Mouse (Mus musculus): ENCODE data around the gene Pom121l2. TPM values are rescaled to one million over a fixed set of nuclear protein-coding genes. Genes with fewer than 3 reads are reported as not detected.
A peak's percentile ranks its signal among the peaks of the same experiment; 100 is the strongest.

Pom121l2 gene
- polyA plus RNA-seq, 1 experiment from 2014 or later = not detected

DNA sequence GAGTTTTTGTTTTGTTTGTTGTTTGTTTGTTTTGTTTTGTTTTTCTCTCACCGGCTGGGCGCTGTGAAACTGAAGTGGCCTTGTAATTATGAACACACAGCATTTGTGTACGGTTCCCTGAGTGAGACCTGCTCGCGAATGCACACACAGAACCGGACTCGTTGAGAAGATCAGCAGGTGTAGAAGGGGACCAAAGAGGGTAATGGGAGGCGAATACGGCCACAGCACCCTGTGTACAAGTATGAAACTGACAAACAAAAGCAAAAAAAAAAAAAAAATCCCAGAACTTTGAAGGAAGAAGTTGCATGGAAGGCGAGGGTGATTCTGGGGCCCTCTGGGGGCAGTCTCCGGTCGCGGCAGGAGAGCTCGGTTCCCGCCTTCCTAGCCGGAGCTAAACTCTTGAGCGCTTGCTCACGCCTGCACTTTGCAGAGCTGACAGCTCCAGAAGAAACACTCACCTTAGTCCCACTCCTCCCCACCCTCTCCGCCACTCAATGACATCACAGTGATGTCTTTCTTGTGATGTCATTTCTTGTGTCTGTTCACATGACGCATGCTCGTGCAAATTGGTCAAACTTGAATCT lies 14.4 kb downstream of the Pom121l2 start:
- 1% methylated on average over 21 of the region's 21 CpGs for WGBS
- Histone ChIP-seq H3K27ac (replicated peaks) (no peak overlapping the region), H3K9ac (replicated peaks) (no peak overlapping the region), H3K27me3 (peaks cover 72% of the 10 kb centered on the region), H3K36me3 (no peaks in the 10 kb centered on the region), H3K4me2 (replicated peaks) (peak overlapping the region; percentile 54), H3K4me1 (peaks cover 19% of the 10 kb centered on the region; the same call in 1 of the 2 replicates), H3K9me3 (no peaks in the 10 kb centered on the region), H3K4me3 (peak overlapping the region; percentile 38)
- no peak for ATAC-seq (ENCODE audit: low FRiP score, low read depth)

DNA sequence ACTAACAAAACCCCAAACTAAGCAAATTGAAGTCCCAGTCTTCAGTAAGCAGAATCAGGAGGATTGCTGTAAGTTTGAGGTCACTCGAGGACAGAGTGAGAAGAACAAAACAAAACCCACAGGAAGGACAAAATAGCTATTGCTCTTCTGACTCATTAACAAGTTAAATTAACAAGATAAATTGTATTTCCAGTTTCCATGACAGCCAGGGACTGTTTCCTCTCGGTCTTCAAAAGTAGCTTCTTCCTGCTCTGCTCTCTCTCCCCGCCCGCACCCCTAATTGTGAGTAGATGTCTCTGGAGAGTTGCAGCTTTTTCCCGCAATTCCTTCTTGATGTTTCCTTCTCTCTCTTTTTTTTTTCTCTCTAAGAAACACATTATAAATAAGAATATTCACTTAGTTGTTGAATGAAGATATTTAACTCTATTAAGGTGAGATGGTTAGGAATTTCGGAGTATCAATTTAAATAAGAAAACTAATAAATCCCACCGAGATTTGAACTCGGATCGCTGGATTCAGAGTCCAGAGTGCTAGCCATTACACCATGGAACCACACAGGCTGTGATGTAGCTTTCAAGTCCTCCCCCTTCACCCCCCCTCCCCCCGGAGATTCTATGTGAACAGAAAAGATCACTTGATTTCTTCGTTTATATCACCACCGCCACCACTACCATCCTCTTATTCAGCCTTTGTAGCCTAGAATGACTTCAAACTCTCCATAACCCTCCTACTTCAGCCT lies 15.3 kb downstream of the Pom121l2 start:
- Histone ChIP-seq H3K9ac (replicated peaks) (no peak overlapping the region), H3K27ac (replicated peaks) (no peak overlapping the region), H3K4me1 (peaks cover 19% of the 10 kb centered on the region; the same call in 1 of the 2 replicates), H3K4me2 (replicated peaks) (peak overlapping the region; percentile 54), H3K9me3 (no peaks in the 10 kb centered on the region), H3K36me3 (no peaks in the 10 kb centered on the region), H3K27me3 (peaks cover 75% of the 10 kb centered on the region), H3K4me3 (peak overlapping the region; percentile 38)
- no peak for ATAC-seq (ENCODE audit: low FRiP score, low read depth)
- 2% methylated on average over 12 of the region's 12 CpGs for WGBS

DNA sequence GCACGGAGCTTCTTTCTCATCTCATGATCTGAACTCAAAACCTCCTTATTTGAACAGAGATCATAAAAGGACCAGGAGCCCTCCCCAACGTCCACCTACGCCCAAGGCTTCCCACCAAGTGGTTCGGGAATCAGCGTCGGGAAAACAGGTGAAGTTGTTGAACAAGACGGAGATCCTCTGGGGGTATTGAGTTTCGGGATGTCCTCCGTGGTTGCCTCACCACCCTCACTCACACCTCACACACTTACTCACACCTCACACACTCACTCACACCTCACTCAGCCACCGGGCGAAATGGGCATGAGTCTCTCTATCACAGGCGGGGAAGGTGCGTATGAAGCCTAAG lies 15.8 kb downstream of the Pom121l2 start:
- WGBS = under 1% methylated on average over 13 of the region's 13 CpGs
- peak overlapping the region; percentile 54 for H3K4me2 ChIP-seq (replicated peaks)
- peak overlapping the region; percentile 26 for H3K4me3 ChIP-seq
- H3K9me3 ChIP-seq = no peaks in the 10 kb centered on the region
- peaks cover 19% of the 10 kb centered on the region; the same call in 1 of the 2 replicates for H3K4me1 ChIP-seq
- peaks cover 78% of the 10 kb centered on the region for H3K27me3 ChIP-seq
- no peak overlapping the region for H3K9ac ChIP-seq (replicated peaks)
- no peaks in the 10 kb centered on the region for H3K36me3 ChIP-seq
- ATAC-seq (ENCODE audit: low FRiP score, low read depth) = no peak
- no peak overlapping the region for H3K27ac ChIP-seq (replicated peaks)

DNA sequence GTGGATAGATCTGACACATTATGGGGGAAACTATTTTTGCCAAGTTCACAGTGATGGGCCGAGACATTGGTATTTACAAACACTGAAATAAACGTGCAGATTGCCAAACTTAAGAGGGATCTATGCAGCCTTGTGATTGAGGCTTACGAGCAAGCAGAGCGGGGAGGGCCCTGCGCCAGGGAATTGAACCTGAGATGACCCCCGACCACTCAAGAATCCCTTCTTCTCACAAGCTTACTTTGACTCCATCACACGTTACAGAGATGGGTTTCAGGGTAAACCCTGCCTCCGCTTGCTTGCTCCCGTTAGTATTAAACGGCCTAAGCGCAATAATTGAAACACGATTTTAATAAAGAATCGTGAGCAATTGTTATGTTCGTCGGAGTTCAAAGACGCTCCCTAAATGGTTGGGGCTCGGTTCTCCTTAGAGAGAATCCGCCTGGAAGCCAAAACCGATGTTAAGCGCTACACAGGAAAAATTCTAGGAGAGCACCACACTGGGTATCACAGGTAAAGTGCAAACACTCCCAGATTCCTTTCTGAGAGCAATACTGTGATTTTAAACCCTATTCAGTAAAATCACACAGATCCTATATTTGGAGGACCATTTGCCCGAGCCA lies 16.3 kb downstream of the Pom121l2 start:
- H3K36me3 ChIP-seq = no peaks in the 10 kb centered on the region
- ATAC-seq (ENCODE audit: low FRiP score, low read depth) = no peak
- H3K4me2 ChIP-seq (replicated peaks) = peak overlapping the region; percentile 54
- H3K4me1 ChIP-seq = peaks cover 19% of the 10 kb centered on the region; the same call in 1 of the 2 replicates
- WGBS = 1% methylated on average over 21 of the region's 21 CpGs
- H3K27me3 ChIP-seq = peaks cover 83% of the 10 kb centered on the region
- H3K4me3 ChIP-seq = peak overlapping the region; percentile 26
- no peaks in the 10 kb centered on the region for H3K9me3 ChIP-seq
- H3K9ac ChIP-seq (replicated peaks) = no peak overlapping the region
- H3K27ac ChIP-seq (replicated peaks) = no peak overlapping the region

DNA sequence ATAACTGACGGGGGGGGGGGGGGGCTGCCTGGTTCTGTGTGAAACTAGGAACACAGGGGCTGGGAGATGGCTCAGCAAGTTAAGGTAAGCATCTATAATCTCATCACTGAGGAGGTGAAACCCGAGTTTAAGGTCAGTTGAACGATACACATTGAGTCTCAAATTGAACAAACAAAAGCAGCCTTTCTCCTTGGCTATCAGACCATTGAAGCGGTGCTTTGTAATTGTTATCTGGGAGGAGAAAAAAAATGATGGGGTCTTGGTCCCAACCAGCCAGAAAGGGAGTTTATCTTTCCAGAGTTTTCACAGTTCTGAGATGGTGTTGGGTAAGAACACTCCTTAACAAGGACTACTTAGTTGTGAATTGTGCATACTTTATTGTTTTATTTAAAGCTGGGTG lies 16.8 kb downstream of the Pom121l2 start:
- H3K4me3 ChIP-seq = no peak overlapping the region
- H3K27me3 ChIP-seq = peaks cover 86% of the 10 kb centered on the region
- H3K9me3 ChIP-seq = no peaks in the 10 kb centered on the region
- H3K4me1 ChIP-seq = peaks cover 19% of the 10 kb centered on the region; the same call in 1 of the 2 replicates
- H3K27ac ChIP-seq (replicated peaks) = no peak overlapping the region
- WGBS = 5% methylated on average over 4 of the region's 4 CpGs
- no peak for ATAC-seq (ENCODE audit: low FRiP score, low read depth)
- no peak overlapping the region for H3K9ac ChIP-seq (replicated peaks)
- H3K36me3 ChIP-seq = no peaks in the 10 kb centered on the region
- peak overlapping the region; percentile 54; the same call in 1 of the 2 replicates for H3K4me2 ChIP-seq (replicated peaks)

DNA sequence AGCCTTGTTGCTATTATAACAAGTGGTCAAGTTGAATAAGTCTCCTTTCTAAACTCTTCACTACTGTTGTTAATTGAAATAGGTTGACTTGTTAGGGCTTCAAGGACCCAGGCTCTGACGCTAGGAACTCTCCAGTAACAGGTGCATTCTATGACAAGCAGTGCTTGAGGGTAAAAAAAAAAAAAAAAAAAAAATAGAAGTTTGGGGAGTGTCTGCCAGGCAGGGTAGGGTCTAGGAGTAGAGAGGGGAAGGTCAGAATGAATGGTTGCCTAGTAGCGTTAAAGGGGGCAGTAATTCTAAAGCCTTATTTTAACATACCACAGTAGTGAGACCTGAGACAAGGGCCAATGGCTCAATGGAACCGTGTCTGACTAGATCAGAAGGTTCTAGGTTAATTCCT lies 17.4 kb downstream of the Pom121l2 start:
- WGBS = 18% methylated on average over 3 of the region's 3 CpGs
- no peaks in the 10 kb centered on the region for H3K9me3 ChIP-seq
- peaks cover 88% of the 10 kb centered on the region for H3K27me3 ChIP-seq
- no peak overlapping the region for H3K4me2 ChIP-seq (replicated peaks)
- H3K4me1 ChIP-seq = peaks cover 19% of the 10 kb centered on the region; the same call in 1 of the 2 replicates
- no peak overlapping the region for H3K4me3 ChIP-seq
- ATAC-seq (ENCODE audit: low FRiP score, low read depth) = no peak
- no peak overlapping the region for H3K27ac ChIP-seq (replicated peaks)
- H3K36me3 ChIP-seq = no peaks in the 10 kb centered on the region
- no peak overlapping the region for H3K9ac ChIP-seq (replicated peaks)

DNA sequence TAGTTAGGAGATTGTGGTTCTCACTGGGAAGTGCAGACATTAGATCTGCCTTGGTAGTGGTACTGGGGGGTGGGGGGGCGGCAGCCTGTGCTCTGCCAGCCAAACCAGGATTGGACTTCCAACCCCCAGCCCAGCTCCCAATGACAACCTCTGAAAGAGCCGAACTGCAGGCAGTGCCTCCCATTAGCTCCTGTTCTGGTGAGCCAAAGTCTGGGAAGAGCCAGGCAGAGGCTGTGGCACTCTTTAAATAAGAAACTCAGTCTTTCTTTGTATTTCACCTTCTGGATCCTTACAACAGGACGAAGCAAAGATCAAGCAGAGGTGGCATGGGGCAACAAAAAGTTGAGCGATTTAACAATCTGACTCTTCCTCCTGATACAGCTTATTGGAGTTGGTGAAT lies 18.2 kb downstream of the Pom121l2 start:
- no peak for ATAC-seq (ENCODE audit: low FRiP score, low read depth)
- Histone ChIP-seq H3K4me3 (no peak overlapping the region), H3K27me3 (peaks cover 91% of the 10 kb centered on the region), H3K4me2 (replicated peaks) (no peak overlapping the region), H3K27ac (replicated peaks) (no peak overlapping the region), H3K4me1 (peaks cover 19% of the 10 kb centered on the region; the same call in 1 of the 2 replicates), H3K9ac (replicated peaks) (no peak overlapping the region), H3K9me3 (no peaks in the 10 kb centered on the region), H3K36me3 (no peaks in the 10 kb centered on the region)
- 35% methylated on average over 4 of the region's 4 CpGs for WGBS

DNA sequence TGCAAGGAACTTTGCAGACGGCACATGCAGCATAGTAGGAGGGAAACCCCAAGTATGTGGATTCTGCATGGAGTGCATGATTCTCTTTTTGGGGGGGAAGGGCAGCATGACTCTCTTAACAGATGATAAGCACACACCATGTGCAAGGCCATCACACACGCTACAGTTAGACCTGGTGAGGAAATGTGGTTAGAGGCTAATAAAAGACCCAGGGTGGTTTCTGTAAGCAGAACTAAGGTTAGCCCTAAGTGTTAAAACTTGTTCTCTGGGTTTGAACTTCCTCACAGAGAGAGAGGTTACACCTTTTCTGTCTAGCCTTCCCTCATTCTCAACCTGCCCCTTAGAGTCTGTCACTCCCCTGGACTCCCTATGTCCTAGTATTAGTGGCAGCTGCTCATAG lies 20.4 kb downstream of the Pom121l2 start:
- peaks cover 20% of the 10 kb centered on the region for H3K4me1 ChIP-seq
- H3K4me2 ChIP-seq (replicated peaks) = no peak overlapping the region
- no peaks in the 10 kb centered on the region for H3K36me3 ChIP-seq
- no peak overlapping the region for H3K27ac ChIP-seq (replicated peaks)
- no peak overlapping the region for H3K9ac ChIP-seq (replicated peaks)
- no peaks in the 10 kb centered on the region for H3K9me3 ChIP-seq
- 62% methylated on average over 2 of the region's 2 CpGs for WGBS
- ATAC-seq (ENCODE audit: low FRiP score, low read depth) = no peak
- no peak overlapping the region for H3K4me3 ChIP-seq
- peaks cover 98% of the 10 kb centered on the region for H3K27me3 ChIP-seq

DNA sequence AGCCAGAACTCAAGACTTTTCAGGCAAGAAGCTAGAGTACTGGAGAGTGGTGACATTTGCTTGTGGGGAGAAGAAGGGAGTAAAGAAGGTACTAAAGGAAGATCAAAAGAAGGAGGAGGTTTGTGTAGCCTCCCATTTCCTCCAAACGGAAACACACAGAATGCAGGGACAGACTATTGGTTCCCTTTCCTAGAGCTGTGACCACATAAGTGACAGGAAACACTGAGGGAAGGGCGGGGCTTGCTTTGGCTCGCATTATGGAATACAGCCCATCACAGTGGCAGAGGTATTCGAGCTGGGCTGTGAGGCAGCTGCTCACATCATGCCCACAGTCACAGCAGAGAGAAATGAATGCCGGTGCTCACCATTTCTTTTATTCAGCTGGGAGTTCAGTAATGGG lies 20.8 kb downstream of the Pom121l2 start:
- Histone ChIP-seq H3K27ac (replicated peaks) (no peak overlapping the region), H3K27me3 (peaks cover 98% of the 10 kb centered on the region), H3K9me3 (no peaks in the 10 kb centered on the region), H3K4me2 (replicated peaks) (no peak overlapping the region), H3K9ac (replicated peaks) (no peak overlapping the region), H3K4me1 (peaks cover 22% of the 10 kb centered on the region), H3K4me3 (no peak overlapping the region), H3K36me3 (no peaks in the 10 kb centered on the region)
- 41% methylated on average over 5 of the region's 5 CpGs for WGBS
- ATAC-seq (ENCODE audit: low FRiP score, low read depth) = no peak

DNA sequence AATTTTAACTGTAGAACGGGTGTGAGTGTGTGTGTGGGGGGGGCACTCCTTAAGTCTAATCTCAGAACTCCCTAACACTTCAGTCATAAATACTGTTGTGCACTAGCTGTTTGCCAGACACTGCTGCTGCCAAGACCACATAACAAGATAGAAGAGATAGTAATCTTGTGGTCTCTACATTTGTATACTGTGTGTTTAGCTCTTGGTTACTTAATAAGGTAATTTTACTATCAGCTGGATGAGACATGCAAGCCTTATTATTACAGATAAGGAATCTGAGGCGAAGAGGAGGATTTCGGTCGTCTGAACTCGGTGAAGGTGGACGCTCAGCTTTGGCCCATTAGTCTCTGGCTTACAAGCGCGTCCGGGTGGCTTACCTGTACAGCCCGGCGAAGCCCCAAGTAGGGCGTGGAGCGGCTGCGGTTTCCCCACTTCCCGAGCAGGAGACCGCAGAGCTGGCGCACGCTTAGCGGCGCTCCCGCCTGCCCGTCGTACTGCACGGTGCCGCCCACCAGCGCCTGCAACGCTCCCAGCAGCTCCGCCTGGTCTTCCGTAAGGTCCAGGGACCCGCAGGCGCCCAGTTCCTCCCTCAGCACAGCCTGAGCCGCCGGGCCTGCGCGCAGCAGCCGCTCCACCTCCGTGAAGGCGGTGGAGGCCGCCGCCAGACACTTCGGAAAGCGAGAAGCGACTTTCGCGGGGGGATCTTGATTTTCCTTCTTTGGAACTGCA lies 24.8 kb downstream of the Pom121l2 start:
- WGBS = under 1% methylated on average over 45 of the region's 45 CpGs
- H3K4me3 ChIP-seq = peak overlapping the region; percentile 49

DNA sequence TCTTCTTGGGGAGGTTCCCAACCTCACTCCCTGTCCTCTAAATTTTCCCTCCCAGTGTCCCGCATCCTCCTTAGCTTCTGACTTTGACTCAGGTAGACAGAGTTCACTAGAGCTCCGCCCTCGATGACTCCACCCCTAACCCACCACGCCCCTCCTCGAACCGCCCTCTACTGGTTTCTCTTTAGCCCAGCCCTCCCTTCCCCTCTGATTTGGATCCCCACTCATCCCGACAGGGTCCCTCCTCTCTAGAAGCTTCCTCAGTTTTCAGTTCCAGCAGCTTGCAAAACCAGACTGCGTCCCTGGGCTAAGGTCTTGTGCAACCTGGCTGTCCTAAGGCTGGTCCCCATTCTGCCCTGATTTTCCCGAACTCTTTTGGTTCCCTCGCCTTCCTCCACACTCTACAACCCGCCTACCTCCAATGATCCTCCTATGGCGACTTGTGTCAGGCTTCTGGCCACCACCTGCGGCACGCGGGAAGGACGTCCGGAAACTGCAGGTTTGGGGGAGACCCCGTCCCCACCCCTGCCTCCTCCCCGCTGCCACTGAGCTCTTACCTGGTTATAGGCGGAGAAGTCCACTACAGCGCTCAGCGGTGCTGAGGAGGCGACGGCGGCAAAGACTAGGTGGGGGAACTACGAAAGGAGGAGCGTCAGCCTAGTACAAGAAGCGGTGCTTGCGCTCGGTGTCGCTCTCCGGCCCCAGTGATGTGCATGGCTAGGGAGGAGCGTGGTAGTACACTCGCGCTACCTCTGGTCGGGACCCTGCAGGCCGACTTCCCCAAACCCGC lies 25.5 kb downstream of the Pom121l2 start:
- H3K9me3 ChIP-seq = no peaks in the 10 kb centered on the region
- under 1% methylated on average over 38 of the region's 38 CpGs for WGBS
- peak overlapping the region; percentile 50 for H3K9ac ChIP-seq (replicated peaks)

More for the DNA sequence above, 24.8 kb downstream of the Pom121l2 start:
- Histone ChIP-seq H3K36me3 (no peaks in the 10 kb centered on the region), H3K9me3 (no peaks in the 10 kb centered on the region), H3K4me1 (peaks cover 20% of the 10 kb centered on the region), H3K4me2 (replicated peaks) (peak overlapping the region; percentile 85), H3K9ac (replicated peaks) (peak overlapping the region; percentile 50), H3K27ac (replicated peaks) (no peak overlapping the region), H3K27me3 (peaks cover 100% of the 10 kb centered on the region)
- ATAC-seq (ENCODE audit: low FRiP score, low read depth) = peak; percentile 88

More for the DNA sequence above, 25.5 kb downstream of the Pom121l2 start:
- peak overlapping the region; percentile 49 for H3K4me3 ChIP-seq
- H3K4me1 ChIP-seq = peaks cover 20% of the 10 kb centered on the region
- no peaks in the 10 kb centered on the region for H3K36me3 ChIP-seq
- peak; percentile 88 for ATAC-seq (ENCODE audit: low FRiP score, low read depth)
- H3K27ac ChIP-seq (replicated peaks) = no peak overlapping the region
- H3K27me3 ChIP-seq = peaks cover 98% of the 10 kb centered on the region
- peak overlapping the region; percentile 85 for H3K4me2 ChIP-seq (replicated peaks)
